Mouse (Mus musculus) forebrain, embryonic 13.5 days (tissue): ENCODE measurements around the gene L1td1. TPM values are rescaled to one million over a fixed set of nuclear protein-coding genes. Genes with fewer than 3 reads are reported as not detected.

Experiments
- ATAC-seq: fragments of 200-750 bp; cut with Nextera tagmentation; 2 replicates; pipeline ENCODE4 v1.8.0; 2017
- H3K27ac ChIP-seq: fragments of 300-500 bp; sonication (generic); 2 replicates; pipeline ENCODE4 v1.5.1; 2015; ENCODE audit warnings: inconsistent platforms, mild to moderate bottlenecking, moderate library complexity
- H3K27me3 ChIP-seq: fragments of 300-500 bp; sonication (generic); 2 replicates; pipeline ENCODE4 v1.6.1; 2015; ENCODE audit warnings: mild to moderate bottlenecking, inconsistent platforms
- H3K36me3 ChIP-seq: fragments of 300-500 bp; sonication (generic); 2 replicates; pipeline ENCODE4 v1.6.1; 2015; ENCODE audit warnings: mild to moderate bottlenecking, inconsistent platforms; ENCODE audit not compliant: poor library complexity, severe bottlenecking
- H3K4me1 ChIP-seq: fragments of 300-500 bp; sonication (generic); 2 replicates; pipeline ENCODE4 v1.6.1; 2015; ENCODE audit warnings: inconsistent platforms
- H3K4me2 ChIP-seq: fragments of 300-500 bp; sonication (generic); 2 replicates; pipeline ENCODE4 v1.6.1; 2015; ENCODE audit warnings: inconsistent platforms, mild to moderate bottlenecking, moderate library complexity
- H3K4me3 ChIP-seq: fragments of 300-500 bp; sonication (generic); 2 replicates; pipeline ENCODE4 v1.5.1; 2015; ENCODE audit warnings: mild to moderate bottlenecking, inconsistent platforms
- H3K9ac ChIP-seq: fragments of 300-500 bp; sonication (generic); 2 replicates; pipeline ENCODE4 v1.6.1; 2015; ENCODE audit warnings: mild to moderate bottlenecking, inconsistent platforms
- H3K9me3 ChIP-seq: fragments of 300-500 bp; sonication (generic); replicated peaks from 2 replicates; pipeline ENCODE4 v1.6.1; 2016; ENCODE audit warnings: inconsistent platforms
- WGBS: fragments of 180-500 bp; shearing (Covaris S2); methylation state at CpG from one replicate; pipeline ENCODE4 v1.1.7; 2015; 5-methylcytosine and 5-hydroxymethylcytosine counted together
- polyA plus RNA-seq: library from polyadenylated mRNA; unstranded; fragments of >200 nt; fragmentation: Nextera tagmentation; extraction: Ambion mirVana; gene quantifications from 2 replicates; pipeline ENCODE4 v1.2.1, GENCODE M21; 2015

The L1td1 gene
- polyA plus RNA-seq, 1 experiment from 2014 or later, result not detected

GRCm38 (mm10) chr4:98786281-98786680 is 59.7 kb downstream of the L1td1 start:
- Histone ChIP-seq H3K9ac (no peak overlapping the region), H3K27ac (no peak overlapping the region), H3K4me2 (no peak overlapping the region), H3K27me3 (no peaks in the 10 kb centered on the region), H3K36me3 (no peaks in the 10 kb centered on the region), H3K4me1 (peaks cover 20% of the 10 kb centered on the region), H3K4me3 (no peak overlapping the region), H3K9me3 (no peaks in the 10 kb centered on the region)
- WGBS, result 11% methylated on average over 3 of the region's 3 CpGs
- ATAC-seq, result no peak

Other genes with a start within 250 kb of the L1td1 start
- gene Kank4, start 90.8 kb downstream of the L1td1 start, polyA plus RNA-seq, result 0.19 and 0.38 TPM in 2 replicates
- not detected in 2 replicates for gene I0C0044D17Rik, start 97.1 kb downstream of the L1td1 start, polyA plus RNA-seq
- 104 and 119 TPM in 2 replicates for gene Usp1, start 197.1 kb downstream of the L1td1 start, polyA plus RNA-seq